Mouse (Mus musculus) forebrain, embryonic 15.5 days (tissue): ENCODE measurements at regions not wholly inside any gene's neighbourhood (a gene's known extent, or its start where the extent isn't known, plus 50 kb on each side); places are given as distances from the start of the nearest gene placed in this dataset.

Source experiments
- ATAC-seq: fragments of 200-750 bp; cut with Nextera tagmentation; replicated peaks from 2 replicates; pipeline ENCODE4 v1.8.0; 2017; ENCODE audit warnings: mild to moderate bottlenecking, moderate TSS enrichment, moderate library complexity
- H3K27ac ChIP-seq: fragments of 300-500 bp; sonication (generic); replicated peaks from 2 replicates; pipeline ENCODE4 v1.5.1; 2015; ENCODE audit warnings: mild to moderate bottlenecking, inconsistent platforms
- H3K27me3 ChIP-seq: fragments of 300-500 bp; sonication (generic); 2 replicates; pipeline ENCODE4 v1.6.1; 2015; ENCODE audit warnings: inconsistent platforms
- H3K36me3 ChIP-seq: fragments of 300-500 bp; sonication (generic); 2 replicates; pipeline ENCODE4 v1.6.1; 2015; ENCODE audit warnings: mild to moderate bottlenecking, inconsistent platforms
- H3K4me1 ChIP-seq: fragments of 300-500 bp; sonication (generic); 2 replicates; pipeline ENCODE4 v1.6.1; 2015; ENCODE audit warnings: inconsistent platforms
- H3K4me2 ChIP-seq: fragments of 300-500 bp; sonication (generic); replicated peaks from 2 replicates; pipeline ENCODE4 v1.6.1; 2015; ENCODE audit warnings: mild to moderate bottlenecking, inconsistent platforms
- H3K4me3 ChIP-seq: fragments of 300-500 bp; sonication (generic); 2 replicates; pipeline ENCODE4 v1.5.1; 2015; ENCODE audit warnings: mild to moderate bottlenecking, inconsistent platforms
- H3K9ac ChIP-seq: fragments of 300-500 bp; sonication (generic); replicated peaks from 2 replicates; pipeline ENCODE4 v1.6.1; 2015; ENCODE audit warnings: mild to moderate bottlenecking, inconsistent platforms
- H3K9me3 ChIP-seq: fragments of 300-500 bp; sonication (generic); 2 replicates; pipeline ENCODE4 v1.6.1; 2016; ENCODE audit warnings: inconsistent platforms
- WGBS: fragments of 180-500 bp; shearing (Covaris S2); methylation state at CpG from one replicate; pipeline ENCODE4 v1.1.7; 2015; ENCODE audit warnings: mixed read lengths; 5-methylcytosine and 5-hydroxymethylcytosine counted together

- Histone ChIP-seq H3K36me3 (no peaks in the 10 kb centered on the region), H3K27ac (no peak overlapping the region), H3K4me1 (no peaks in the 10 kb centered on the region; the same call in 1 of the 2 replicates), H3K4me3 (no peak overlapping the region), H3K27me3 (no peaks in the 10 kb centered on the region), H3K4me2 (no peak overlapping the region), H3K9me3 (no peaks in the 10 kb centered on the region), H3K9ac (no peak overlapping the region)
- 18% methylated on average over 1 of the region's 1 CpGs for WGBS
- peak; percentile 51; the same call in 1 of the 2 replicates for ATAC-seq
These were observed 148.8 kb downstream of the Ccser2 start for GRCm38 (mm10) chr14:36819826-36820225.

GRCm38 (mm10) chr14:36802418-36802817 is 166.2 kb downstream of the Ccser2 start:
- Histone ChIP-seq H3K27me3 (no peaks in the 10 kb centered on the region), H3K36me3 (no peaks in the 10 kb centered on the region), H3K27ac (no peak overlapping the region), H3K9ac (no peak overlapping the region), H3K9me3 (no peaks in the 10 kb centered on the region), H3K4me1 (no peaks in the 10 kb centered on the region), H3K4me2 (no peak overlapping the region), H3K4me3 (no peak overlapping the region)
- WGBS, result 88% methylated on average over 2 of the region's 3 CpGs
- ATAC-seq, result no peak

GRCm38 (mm10) chr14:36799820-36800219 is 168.8 kb downstream of the Ccser2 start:
- 100% methylated on average over 1 of the region's 1 CpGs for WGBS
- Histone ChIP-seq H3K9ac (no peak overlapping the region), H3K36me3 (no peaks in the 10 kb centered on the region), H3K27me3 (no peaks in the 10 kb centered on the region), H3K4me1 (no peaks in the 10 kb centered on the region), H3K9me3 (no peaks in the 10 kb centered on the region), H3K4me3 (no peak overlapping the region), H3K27ac (no peak overlapping the region), H3K4me2 (no peak overlapping the region)
- no peak for ATAC-seq

GRCm38 (mm10) chr14:36781882-36782281 is 186.7 kb downstream of the Ccser2 start:
- 91% methylated on average over 2 of the region's 2 CpGs for WGBS
- Histone ChIP-seq H3K4me3 (no peak overlapping the region), H3K27me3 (no peaks in the 10 kb centered on the region), H3K27ac (no peak overlapping the region), H3K4me1 (no peaks in the 10 kb centered on the region), H3K9ac (no peak overlapping the region), H3K4me2 (no peak overlapping the region), H3K9me3 (no peaks in the 10 kb centered on the region), H3K36me3 (no peaks in the 10 kb centered on the region)
- ATAC-seq, result no peak

- Histone ChIP-seq H3K36me3 (no peaks in the 10 kb centered on the region), H3K27me3 (no peaks in the 10 kb centered on the region), H3K4me2 (no peak overlapping the region), H3K27ac (no peak overlapping the region), H3K9ac (no peak overlapping the region), H3K4me3 (no peak overlapping the region), H3K9me3 (no peaks in the 10 kb centered on the region), H3K4me1 (no peaks in the 10 kb centered on the region)
- 82% methylated on average over 1 of the region's 1 CpGs for WGBS
- ATAC-seq, result peak; percentile 53; the same call in 1 of the 2 replicates
These were observed 189.6 kb downstream of the Ccser2 start for GRCm38 (mm10) chr14:36778956-36779355.

- Histone ChIP-seq H3K4me3 (no peak overlapping the region), H3K9me3 (no peaks in the 10 kb centered on the region), H3K9ac (no peak overlapping the region), H3K27me3 (no peaks in the 10 kb centered on the region), H3K36me3 (no peaks in the 10 kb centered on the region), H3K4me1 (no peaks in the 10 kb centered on the region), H3K4me2 (no peak overlapping the region), H3K27ac (no peak overlapping the region)
- 76% methylated on average over 3 of the region's 3 CpGs for WGBS
- no peak for ATAC-seq
These were observed 194.2 kb downstream of the Ccser2 start for GRCm38 (mm10) chr14:36774349-36774748.

GRCm38 (mm10) chr14:36764377-36764776 is 204.2 kb downstream of the Ccser2 start:
- no peak for ATAC-seq
- Histone ChIP-seq H3K4me2 (no peak overlapping the region), H3K9me3 (no peaks in the 10 kb centered on the region), H3K9ac (no peak overlapping the region), H3K4me1 (no peaks in the 10 kb centered on the region), H3K27me3 (no peaks in the 10 kb centered on the region), H3K36me3 (no peaks in the 10 kb centered on the region), H3K4me3 (no peak overlapping the region), H3K27ac (no peak overlapping the region)
- 84% methylated on average over 4 of the region's 4 CpGs for WGBS

- Histone ChIP-seq H3K4me3 (no peak overlapping the region), H3K9ac (no peak overlapping the region), H3K27me3 (no peaks in the 10 kb centered on the region), H3K4me2 (no peak overlapping the region), H3K27ac (no peak overlapping the region), H3K4me1 (no peaks in the 10 kb centered on the region), H3K36me3 (no peaks in the 10 kb centered on the region), H3K9me3 (no peaks in the 10 kb centered on the region)
- WGBS, result 85% methylated on average over 6 of the region's 6 CpGs
- no peak for ATAC-seq
These were observed 212.5 kb downstream of the Ccser2 start for GRCm38 (mm10) chr14:36756056-36756455.

- no peak overlapping the region for H3K4me2 ChIP-seq
- peak; percentile 85 for ATAC-seq
- H3K4me1 ChIP-seq, result no peaks in the 10 kb centered on the region
- WGBS, result 66% methylated on average over 6 of the region's 6 CpGs
- H3K9ac ChIP-seq, result no peak overlapping the region
- no peaks in the 10 kb centered on the region for H3K36me3 ChIP-seq
- no peak overlapping the region for H3K4me3 ChIP-seq
- H3K9me3 ChIP-seq, result no peaks in the 10 kb centered on the region
- H3K27ac ChIP-seq, result peak overlapping the region; percentile 5; the same call in 1 of the 2 replicates
- H3K27me3 ChIP-seq, result no peaks in the 10 kb centered on the region
These were observed 220.3 kb downstream of the Ccser2 start for GRCm38 (mm10) chr14:36748130-36748883.

GRCm38 (mm10) chr14:36731095-36731494 is 237.5 kb downstream of the Ccser2 start:
- ATAC-seq, result peak; percentile 55; the same call in 1 of the 2 replicates
- Histone ChIP-seq H3K36me3 (no peaks in the 10 kb centered on the region), H3K4me1 (no peaks in the 10 kb centered on the region), H3K27me3 (no peaks in the 10 kb centered on the region), H3K4me3 (no peak overlapping the region), H3K9me3 (no peaks in the 10 kb centered on the region), H3K4me2 (no peak overlapping the region), H3K9ac (no peak overlapping the region), H3K27ac (no peak overlapping the region)
- 73% methylated on average over 8 of the region's 8 CpGs for WGBS

- Histone ChIP-seq H3K27me3 (no peaks in the 10 kb centered on the region), H3K9ac (no peak overlapping the region), H3K4me1 (no peaks in the 10 kb centered on the region), H3K9me3 (no peaks in the 10 kb centered on the region), H3K36me3 (no peaks in the 10 kb centered on the region), H3K27ac (no peak overlapping the region), H3K4me3 (no peak overlapping the region), H3K4me2 (no peak overlapping the region)
- ATAC-seq, result no peak
- WGBS, result 72% methylated on average over 6 of the region's 6 CpGs
These were observed 242.5 kb downstream of the Ccser2 start for GRCm38 (mm10) chr14:36726092-36726491.

- H3K9ac ChIP-seq, result no peak overlapping the region
- no peak overlapping the region for H3K27ac ChIP-seq
- WGBS, result 92% methylated on average over 2 of the region's 2 CpGs
- H3K9me3 ChIP-seq, result no peaks in the 10 kb centered on the region
- no peaks in the 10 kb centered on the region for H3K4me1 ChIP-seq
- no peak overlapping the region for H3K4me2 ChIP-seq
- H3K36me3 ChIP-seq, result no peaks in the 10 kb centered on the region
- no peaks in the 10 kb centered on the region for H3K27me3 ChIP-seq
- no peak for ATAC-seq
- H3K4me3 ChIP-seq, result no peak overlapping the region
These were observed 252.9 kb downstream of the Ccser2 start for GRCm38 (mm10) chr14:36715684-36716083.

- ATAC-seq, result no peak
- H3K4me3 ChIP-seq, result no peak overlapping the region
- no peaks in the 10 kb centered on the region for H3K4me1 ChIP-seq
- no peaks in the 10 kb centered on the region for H3K36me3 ChIP-seq
- no peaks in the 10 kb centered on the region for H3K27me3 ChIP-seq
- H3K9ac ChIP-seq, result no peak overlapping the region
- H3K9me3 ChIP-seq, result no peaks in the 10 kb centered on the region
- WGBS, result 93% methylated on average over 4 of the region's 4 CpGs
- no peak overlapping the region for H3K27ac ChIP-seq
- no peak overlapping the region for H3K4me2 ChIP-seq
These were observed 271.6 kb downstream of the Ccser2 start for GRCm38 (mm10) chr14:36696993-36697392.
